Mouse (Mus musculus): ENCODE data around the gene 4930564D02Rik.

DNA sequence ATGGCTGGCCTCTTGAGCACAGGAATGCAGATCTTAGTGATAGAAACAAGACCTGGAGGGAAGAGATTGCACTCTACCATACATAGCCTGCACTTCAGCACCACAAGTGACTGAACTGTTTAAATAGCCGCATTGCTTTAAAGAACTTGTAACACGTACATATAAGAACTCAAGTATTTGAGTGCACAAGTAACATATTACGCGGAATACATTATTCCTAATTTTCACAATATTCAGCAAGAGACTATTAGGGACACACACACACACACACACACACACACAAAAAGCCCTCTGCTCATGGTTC is 13.0 kb upstream of the 4930564D02Rik start:
- TF ChIP-seq POLR2A (IDR thresholded peaks at IDR 0.05; ENCODE audit: insufficient read length, low read depth) (no peak), USF1 (IDR thresholded peaks at IDR 0.05; ENCODE audit: low read depth) (no peak), TCF12 (IDR thresholded peaks at IDR 0.05; ENCODE audit: insufficient read depth, poor library complexity, severe bottlenecking) (no peak), MAX (IDR thresholded peaks at IDR 0.05; ENCODE audit: low read depth) (no peak)

Measured in myocyte (in vitro differentiated cells).